Mouse (Mus musculus) spleen, adult 2 months (tissue): ENCODE data around the gene Wasl. TPM values are rescaled to one million over a fixed set of nuclear protein-coding genes. Genes with fewer than 3 reads are reported as not detected.

ENCODE experiments used
- DNase-seq, 2 experiments: peaks; one replicate each; pipeline versions ENCODE4 v3.0.0 to v3.0.0-alpha.2; 2012 to 2021; ENCODE audit warnings: low spot score in 2 of 2, low read depth in 1 of 2
- H3K27ac ChIP-seq: fragments of 200-500 bp; 2 replicates; pipeline ENCODE4 v1.5.1; 2012; ENCODE audit warnings: low read length, inconsistent platforms; ENCODE audit not compliant: insufficient read depth
- H3K27me3 ChIP-seq: fragments of 200-500 bp; 2 replicates; pipeline ENCODE4 v1.6.1; 2012; ENCODE audit warnings: mild to moderate bottlenecking, moderate library complexity, low read length, inconsistent platforms; ENCODE audit not compliant: control insufficient read depth, insufficient read depth
- H3K36me3 ChIP-seq: fragments of 200-500 bp; 2 replicates; pipeline ENCODE4 v1.6.1; 2012; ENCODE audit warnings: mild to moderate bottlenecking, low read length, inconsistent platforms; ENCODE audit not compliant: control insufficient read depth, insufficient read depth
- H3K4me1 ChIP-seq: fragments of 200-500 bp; 2 replicates; pipeline ENCODE4 v1.6.1; 2011; ENCODE audit warnings: inconsistent platforms; ENCODE audit not compliant: control insufficient read depth, insufficient read depth, insufficient read length
- H3K4me3 ChIP-seq: fragments of 200-500 bp; 2 replicates; pipeline ENCODE4 v1.5.1; 2011; ENCODE audit warnings: mild to moderate bottlenecking, inconsistent platforms; ENCODE audit not compliant: insufficient read depth, insufficient read length; ENCODE audit errors: extremely low read depth
- CTCF ChIP-seq: fragments of 200-500 bp; IDR thresholded peaks from 2 replicates; pipeline ENCODE4 v1.5.1; 2011; ENCODE audit warnings: mild to moderate bottlenecking, inconsistent platforms; ENCODE audit not compliant: insufficient read depth, insufficient read length, insufficient replicate concordance; ENCODE audit errors: extremely low read depth
- POLR2A ChIP-seq: fragments of 200-500 bp; IDR thresholded peaks from 2 replicates; pipeline ENCODE4 v1.6.1; 2011; ENCODE audit warnings: low read depth, low read length, inconsistent platforms
- WGBS: fragments of 180-500 bp; shearing (Covaris S2); methylation state at CpG from one replicate; pipeline ENCODE4 v1.1.7; 2018; 5-methylcytosine and 5-hydroxymethylcytosine counted together
- polyA plus RNA-seq: library from polyadenylated mRNA; depleted of rRNA; stranded (reverse); fragments of >200 nt; gene quantifications from 2 replicates; pipeline ENCODE4 v1.2.3, GENCODE M21; 2012

Wasl gene
- polyA plus RNA-seq, 1 experiment: 22.3 TPM

GRCm38 (mm10) chr6:24661879-24662278 is 2.9 kb downstream of the Wasl start:
- no peak for DNase-seq
- Histone ChIP-seq H3K27ac (no peak overlapping the region), H3K27me3 (no peaks in the 10 kb centered on the region), H3K36me3 (no peaks in the 10 kb centered on the region), H3K4me3 (no peak overlapping the region), H3K4me1 (peaks cover 3% of the 10 kb centered on the region; the same call in 1 of the 2 replicates)
- TF ChIP-seq CTCF (no peak), POLR2A (no peak)
- WGBS: 82% methylated on average over 4 of the region's 4 CpGs

DNA sequence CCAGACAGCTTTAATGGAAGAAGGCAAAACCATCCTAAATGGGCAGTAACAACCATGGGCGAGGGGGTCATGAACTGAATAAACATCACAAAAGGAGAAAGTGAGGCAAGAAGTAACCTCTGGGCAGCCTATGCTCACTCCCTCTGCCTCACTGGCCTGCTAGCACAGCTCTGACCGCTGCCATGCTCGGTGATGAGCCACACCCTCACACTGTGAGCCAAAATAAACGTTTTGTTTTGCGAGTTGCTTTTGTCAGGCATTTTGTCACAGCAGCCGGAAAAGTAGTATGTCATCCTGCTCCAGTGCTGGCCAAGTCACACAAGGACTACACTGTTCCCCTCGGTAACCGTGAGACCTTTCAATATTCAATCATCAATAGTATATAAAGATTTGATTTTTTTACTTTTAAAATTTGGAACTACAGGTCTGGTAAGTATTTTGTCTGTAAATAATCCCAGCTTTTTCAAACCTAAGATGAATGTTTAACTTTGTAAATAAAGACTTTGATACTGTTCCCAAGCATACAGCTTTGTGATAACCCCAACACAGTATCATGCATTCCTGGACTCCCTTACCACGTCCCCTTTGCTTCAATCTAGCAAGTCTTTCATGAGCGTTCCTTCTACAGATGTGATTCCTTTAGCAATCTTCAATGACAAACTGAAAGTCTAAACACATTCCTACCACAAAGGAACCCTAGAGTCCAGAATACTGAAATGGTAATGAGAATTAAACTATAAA is 7.0 kb downstream of the Wasl start:
- Histone ChIP-seq H3K36me3 (no peaks in the 10 kb centered on the region), H3K4me1 (peaks cover 4% of the 10 kb centered on the region; the same call in 1 of the 2 replicates), H3K27me3 (no peaks in the 10 kb centered on the region), H3K27ac (no peak overlapping the region), H3K4me3 (no peak overlapping the region)
- DNase-seq: no peak
- whole genome bisulfite sequencing: 87% methylated on average over 10 of the region's 10 CpGs
- no peak for TF ChIP-seq POLR2A
- TF ChIP-seq CTCF: no peak

DNA sequence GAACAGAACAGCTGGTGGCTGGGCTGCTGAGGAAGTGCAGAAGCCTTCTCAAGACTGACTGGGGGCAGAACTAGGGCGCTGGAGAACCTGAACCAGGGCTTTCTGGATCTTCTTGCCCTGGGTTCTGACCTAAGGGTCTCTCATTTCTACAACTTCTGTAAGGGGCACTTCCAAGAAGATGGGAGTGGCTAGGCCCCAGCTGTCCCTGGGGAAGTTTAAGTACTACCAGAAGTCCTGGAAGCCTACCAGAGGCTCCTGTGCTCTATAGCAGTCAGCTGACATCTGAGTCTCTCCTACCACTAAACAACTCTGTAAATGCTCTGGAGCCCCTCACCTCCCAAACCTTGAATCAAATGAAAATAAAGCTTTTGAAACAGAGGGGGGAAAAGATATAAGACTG is 8.7 kb downstream of the Wasl start:
- TF ChIP-seq POLR2A (no peak), CTCF (no peak)
- Histone ChIP-seq H3K27me3 (no peaks in the 10 kb centered on the region), H3K4me1 (peaks cover 4% of the 10 kb centered on the region; the same call in 1 of the 2 replicates), H3K27ac (no peak overlapping the region), H3K4me3 (no peak overlapping the region), H3K36me3 (no peaks in the 10 kb centered on the region)
- DNase-seq: no peak
- WGBS: 70% methylated on average over 1 of the region's 1 CpGs

DNA sequence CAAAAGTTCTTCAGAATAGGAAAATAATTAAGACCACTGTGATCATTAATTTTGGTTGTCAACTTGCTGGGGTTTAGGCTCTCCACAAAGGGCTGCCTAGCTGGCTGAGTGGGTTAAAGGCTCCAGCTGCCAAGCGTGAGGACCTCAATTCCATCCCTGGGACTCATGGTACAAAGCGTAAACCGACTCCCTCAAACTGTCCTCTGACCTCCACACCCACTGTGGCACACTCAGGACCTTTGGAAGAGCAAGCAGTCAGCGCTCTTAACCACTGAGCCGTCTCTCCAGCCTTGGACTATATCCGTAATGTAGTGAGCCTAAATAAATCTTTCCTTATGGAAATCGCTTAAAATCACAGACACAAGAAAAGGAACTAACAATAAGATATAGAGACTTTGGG is 13.3 kb downstream of the Wasl start:
- H3K27me3 ChIP-seq: no peaks in the 10 kb centered on the region
- TF ChIP-seq POLR2A (no peak), CTCF (no peak)
- DNase-seq: no peak
- H3K27ac ChIP-seq: no peak overlapping the region
- H3K4me3 ChIP-seq: no peak overlapping the region
- 91% methylated on average over 7 of the region's 7 CpGs for WGBS
- H3K36me3 ChIP-seq: no peaks in the 10 kb centered on the region
- peaks cover 4% of the 10 kb centered on the region; the same call in 1 of the 2 replicates for H3K4me1 ChIP-seq

DNA sequence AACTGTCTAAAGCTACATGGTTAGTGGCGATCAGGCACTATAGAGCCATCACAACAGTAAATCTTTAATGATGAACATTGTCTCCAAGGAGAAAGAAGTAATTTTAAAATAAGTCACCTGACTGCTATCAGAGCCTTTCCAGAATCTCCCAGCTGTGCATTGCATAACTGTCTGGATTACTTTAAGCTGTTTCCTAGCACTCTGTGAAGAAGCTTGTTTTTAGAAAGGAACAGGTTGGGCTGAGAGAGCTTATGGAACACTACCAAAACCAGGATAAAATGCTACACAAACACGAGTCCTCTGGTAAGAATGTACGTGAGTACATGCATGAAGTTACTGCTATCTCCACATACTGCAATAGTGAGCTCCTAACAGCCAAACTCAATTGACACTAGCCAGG is 14.1 kb downstream of the Wasl start:
- Histone ChIP-seq H3K4me3 (no peak overlapping the region), H3K36me3 (no peaks in the 10 kb centered on the region), H3K4me1 (peaks cover under 1% of the 10 kb centered on the region; the same call in 1 of the 2 replicates), H3K27ac (no peak overlapping the region), H3K27me3 (no peaks in the 10 kb centered on the region)
- DNase-seq: no peak
- 93% methylated on average over 3 of the region's 3 CpGs for WGBS
- TF ChIP-seq POLR2A: no peak
- no peak for TF ChIP-seq CTCF

DNA sequence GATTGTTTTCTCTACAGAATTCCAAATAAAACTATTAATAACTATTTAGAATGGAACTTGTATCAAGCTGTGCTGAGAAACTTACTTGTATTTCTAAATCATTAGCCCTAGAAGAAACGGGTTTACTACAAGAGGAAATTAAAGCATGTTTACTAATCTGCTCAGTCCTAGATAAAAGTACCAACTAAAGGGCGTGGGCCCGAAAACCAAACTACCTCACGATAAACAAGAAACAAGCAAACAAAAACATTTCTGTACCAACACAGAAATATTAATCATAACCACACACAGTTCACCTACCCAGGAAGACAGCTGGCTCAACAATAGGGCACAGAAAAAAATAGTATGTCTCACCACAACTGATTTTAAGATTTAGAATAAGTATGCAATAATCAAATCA is 16.4 kb downstream of the Wasl start:
- WGBS: 86% methylated on average over 4 of the region's 4 CpGs
- no peak overlapping the region for H3K4me3 ChIP-seq
- H3K27ac ChIP-seq: no peak overlapping the region
- no peak for DNase-seq
- TF ChIP-seq POLR2A (no peak), CTCF (no peak)
- H3K4me1 ChIP-seq: no peaks in the 10 kb centered on the region
- H3K27me3 ChIP-seq: no peaks in the 10 kb centered on the region
- no peaks in the 10 kb centered on the region; the same call in 1 of the 2 replicates for H3K36me3 ChIP-seq

DNA sequence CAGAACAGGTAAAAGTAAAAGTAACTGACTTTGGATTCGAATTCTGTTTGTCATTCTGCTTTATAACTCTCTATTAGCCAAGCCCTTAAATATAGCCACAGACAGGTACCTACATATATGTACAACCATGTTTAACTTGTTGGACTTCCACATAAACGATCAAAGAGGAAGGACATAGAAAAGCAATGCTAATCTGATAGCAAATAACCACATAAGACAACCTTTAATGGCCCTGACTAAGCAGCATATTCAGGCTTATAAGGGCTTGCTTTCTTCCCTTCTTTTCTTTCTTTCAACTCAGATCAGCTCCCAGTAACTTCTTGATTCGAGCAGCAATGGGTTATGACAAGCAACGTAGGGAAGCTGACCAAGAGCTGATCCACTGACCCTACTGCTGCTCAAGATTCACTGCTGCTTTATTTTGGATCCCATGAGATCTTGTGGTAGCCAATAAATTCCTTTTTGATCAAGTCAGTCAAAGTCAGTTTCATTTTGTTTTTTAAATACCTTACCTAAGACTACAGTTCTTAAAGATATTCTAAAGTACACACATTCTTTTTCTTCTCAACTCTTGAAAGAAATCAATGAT is 17.6 kb downstream of the Wasl start:
- Histone ChIP-seq H3K27me3 (no peaks in the 10 kb centered on the region), H3K27ac (no peak overlapping the region), H3K4me3 (no peak overlapping the region), H3K4me1 (no peaks in the 10 kb centered on the region), H3K36me3 (no peaks in the 10 kb centered on the region; the same call in 1 of the 2 replicates)
- no peak for TF ChIP-seq POLR2A
- no peak for TF ChIP-seq CTCF
- WGBS: 63% methylated on average over 4 of the region's 4 CpGs
- no peak for DNase-seq
